ENCODE assay signal across 24 mouse cellular contexts in genomic region chr2:46316666-46317065, GRCm38 (mm10).
DNase-seq lines count a peak whose midpoint lies in the region; ATAC-seq and TF ChIP-seq lines count a peak whose summit lies in the region.
"Had no signal": no experiment of that assay in that cellular context is flagged by ENCODE, and none has a peak within 500 bp of the region (broad histone marks: within the 10 kb centered on the region; RNA-seq: fewer than 3 reads in every experiment).

No protein-coding gene starts in this region.

- TF ChIP-seq CTCF in bone marrow macrophage, adult 2 months (IDR thresholded peaks at IDR 0.05; ENCODE audit: low read depth, low read length): no peak

- ATAC-seq in megakaryocyte progenitor cell, adult 5-6 weeks (replicated peaks; ENCODE audit: poor library complexity): no peak
- ATAC-seq: forebrain, embryonic 13.5 days; hindbrain, postnatal 0 days; intestine, embryonic 15.5 days; liver, embryonic 12.5 days; liver, postnatal 0 days; midbrain, embryonic 13.5 days had no signal

- H3K4me1 ChIP-seq in bone marrow macrophage, adult 2 months (ENCODE audit: control insufficient read depth, insufficient read depth, low read length): peaks cover 10% of the 10 kb centered on the region
- H3K4me1 ChIP-seq: forebrain, embryonic 13.5 days; heart, embryonic 15.5 days; intestine, embryonic 15.5 days; liver, embryonic 12.5 days; megakaryocyte, embryonic 14.5 days; midbrain, embryonic 13.5 days; neural tube, embryonic 13.5 days had no signal

- peak; percentile 34 to 42 for DNase-seq in cerebellum, postnatal 10 days
- no peak for DNase-seq in cerebellum, adult 11-12 months
- DNase-seq in cerebellum, postnatal 25 days: peak; percentile 15 to 39
- DNase-seq in layer of hippocampus, adult 9-11 months: peak; percentile 59
- DNase-seq in kidney, adult 8-10 months: no peak
- DNase-seq: adrenal gland, adult 8-10 months; gastrocnemius, postnatal 10 days; kidney, adult 2 months; liver, postnatal 0 days; lung, postnatal 36 days; right cerebral cortex, postnatal 4 days; thymus, postnatal 4 days had no signal

- H3K4me3 ChIP-seq in bone marrow macrophage, adult 2 months (ENCODE audit: insufficient read depth, low read length): no peak overlapping the region
- H3K4me3 ChIP-seq: forebrain, embryonic 13.5 days; heart, embryonic 15.5 days; intestine, embryonic 15.5 days; left cerebral cortex, adult 2 months; liver, embryonic 12.5 days; megakaryocyte, embryonic 14.5 days; midbrain, embryonic 13.5 days; neural tube, embryonic 13.5 days had no signal

- peak overlapping the region; percentile 16; the same call in 1 of the 2 replicates for H3K27ac ChIP-seq in bone marrow macrophage, adult 2 months (ENCODE audit: insufficient read depth, low read depth, low read length)
- H3K27ac ChIP-seq: forebrain, embryonic 13.5 days; heart, embryonic 15.5 days; hindbrain, postnatal 0 days; intestine, embryonic 15.5 days; kidney, postnatal 0 days; left cerebral cortex, adult 2 months; liver, embryonic 12.5 days; midbrain, embryonic 13.5 days; neural tube, embryonic 13.5 days had no signal

- TF ChIP-seq POLR2A in bone marrow macrophage, adult 2 months (IDR thresholded peaks at IDR 0.05; ENCODE audit: borderline replicate concordance, low read depth, low read length): no peak

Comparison
In these comparisons a context has a peak if more than half of its experiments do, and no peak if none do; other contexts are left out.
1. DNase-seq: peak in cerebellum, postnatal 10 days (2 of 2), cerebellum, postnatal 25 days (2 of 2) and layer of hippocampus, adult 9-11 months (single experiment); none in cerebellum, adult 11-12 months (single experiment) and kidney, adult 8-10 months (0 of 2).